Mouse (Mus musculus): ENCODE results near the gene Adgrg1.

The Adgrg1 gene

GRCm38 (mm10) chr8:94974467-94975165, at the start of gene Adgrg1:
Gene Adgrg1 (plus strand): TSS chr8:94974751.
- no peak for DNase-seq (ENCODE audit: low spot score in 2 of 2)

- DNase-seq (ENCODE audit: low spot score in 2 of 2): no peak
Measured at GRCm38 (mm10) chr8:94928227-94928626, 46.3 kb upstream of the Adgrg1 start.

GRCm38 (mm10) chr8:94933918-94934317, 40.6 kb upstream of the Adgrg1 start:
- DNase-seq (ENCODE audit: low spot score in 2 of 2): no peak

GRCm38 (mm10) chr8:94935172-94935571, 39.4 kb upstream of the Adgrg1 start:
- DNase-seq (ENCODE audit: low spot score in 2 of 2): no peak

GRCm38 (mm10) chr8:94942566-94942965, 32.0 kb upstream of the Adgrg1 start:
- DNase-seq (ENCODE audit: low spot score in 2 of 2): peak; percentile 54 to 74

GRCm38 (mm10) chr8:94945185-94945584, 29.4 kb upstream of the Adgrg1 start:
- no peak for DNase-seq (ENCODE audit: low spot score in 2 of 2)

GRCm38 (mm10) chr8:94948421-94948820, 26.1 kb upstream of the Adgrg1 start:
- DNase-seq (ENCODE audit: low spot score in 2 of 2): no peak

- no peak for DNase-seq (ENCODE audit: low spot score in 2 of 2)
Measured at GRCm38 (mm10) chr8:94949010-94949409, 25.5 kb upstream of the Adgrg1 start.

GRCm38 (mm10) chr8:94950046-94950445, 24.5 kb upstream of the Adgrg1 start:
- peak; percentile 54 to 67 for DNase-seq (ENCODE audit: low spot score in 2 of 2)

- no peak for DNase-seq (ENCODE audit: low spot score in 2 of 2)
Measured at GRCm38 (mm10) chr8:94950458-94950857, 24.1 kb upstream of the Adgrg1 start.

- no peak for DNase-seq (ENCODE audit: low spot score in 2 of 2)
Measured at GRCm38 (mm10) chr8:94952086-94952485, 22.5 kb upstream of the Adgrg1 start.

GRCm38 (mm10) chr8:94953624-94954367, 20.8 kb upstream of the Adgrg1 start:
- DNase-seq (ENCODE audit: low spot score in 2 of 2): peak; percentile 31 to 41

- DNase-seq (ENCODE audit: low spot score in 2 of 2): peak in 1 of 2 experiments; percentile 36
Measured at GRCm38 (mm10) chr8:94954368-94954737, 20.2 kb upstream of the Adgrg1 start.

- DNase-seq (ENCODE audit: low spot score in 2 of 2): peak; percentile 36 to 65
Measured at GRCm38 (mm10) chr8:94954921-94955758, 19.4 kb upstream of the Adgrg1 start.

- DNase-seq (ENCODE audit: low spot score in 2 of 2): no peak
Measured at GRCm38 (mm10) chr8:94956078-94956574, 18.4 kb upstream of the Adgrg1 start.

- DNase-seq (ENCODE audit: low spot score in 2 of 2): no peak
Measured at GRCm38 (mm10) chr8:94962201-94962600, 12.3 kb upstream of the Adgrg1 start.

GRCm38 (mm10) chr8:94964828-94965227, 9.7 kb upstream of the Adgrg1 start:
- no peak for DNase-seq (ENCODE audit: low spot score in 2 of 2)

GRCm38 (mm10) chr8:94966578-94966977, 8.0 kb upstream of the Adgrg1 start:
- peak; percentile 38 to 61 for DNase-seq (ENCODE audit: low spot score in 2 of 2)

GRCm38 (mm10) chr8:94967071-94967470, 7.5 kb upstream of the Adgrg1 start:
- no peak for DNase-seq (ENCODE audit: low spot score in 2 of 2)

- no peak for DNase-seq (ENCODE audit: low spot score in 2 of 2)
Measured at GRCm38 (mm10) chr8:94967554-94967953, 7.0 kb upstream of the Adgrg1 start.

GRCm38 (mm10) chr8:94973270-94973669, 1.3 kb upstream of the Adgrg1 start:
- DNase-seq (ENCODE audit: low spot score in 2 of 2): peak in 1 of 2 experiments; percentile 55

GRCm38 (mm10) chr8:94973786-94974185, 765 bp upstream of the Adgrg1 start:
- no peak for DNase-seq (ENCODE audit: low spot score in 2 of 2)
